Mouse (Mus musculus) embryonic fibroblast, embryonic 13.5 days (primary cell): ENCODE data around the gene Nvl.

Source experiments
- CTCF ChIP-seq: IDR thresholded peaks from 2 replicates; pipeline ENCODE4 v1.5.1; 2011; ENCODE audit warnings: mild to moderate bottlenecking, control low read depth, low read length, moderate library complexity, borderline replicate concordance; ENCODE audit not compliant: insufficient read depth
- POLR2A ChIP-seq: IDR thresholded peaks from 2 replicates; pipeline ENCODE4 v1.6.1; 2011; ENCODE audit warnings: low read depth, mild to moderate bottlenecking, control low read depth, low read length, moderate library complexity

DNA sequence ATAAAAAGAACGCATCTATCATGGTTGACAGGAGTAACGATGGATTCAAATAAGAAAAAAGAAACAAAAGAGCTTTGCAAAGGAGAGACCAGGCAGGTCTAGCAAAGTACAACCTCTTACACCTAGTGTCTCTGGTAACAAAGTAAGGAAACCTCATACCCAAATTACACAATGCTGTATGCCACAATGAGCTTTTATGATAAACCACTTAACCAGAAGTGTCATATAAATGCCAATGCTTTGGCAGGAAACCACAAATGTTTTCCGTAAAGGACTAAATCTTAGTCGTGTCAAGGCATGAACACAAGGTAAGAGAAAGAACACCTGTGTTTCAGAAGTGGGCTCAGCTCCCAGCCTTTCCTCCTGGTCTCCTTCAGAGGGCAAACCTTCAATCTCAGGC lies 26.9 kb downstream of the Nvl start:
- TF ChIP-seq CTCF = no peak
- TF ChIP-seq POLR2A = no peak
